Mouse (Mus musculus) forebrain, embryonic 10.5 days (tissue): ENCODE measurements around the gene Pitpnm3. TPM values are rescaled to one million over a fixed set of nuclear protein-coding genes. Genes with fewer than 3 reads are reported as not detected.

Source experiments
- DNase-seq: peaks from one replicate; pipeline ENCODE4 v3.0.0-alpha.2; 2017; ENCODE audit warnings: low spot score; ENCODE audit errors: extremely low spot score
- H3K27ac ChIP-seq: fragments of 300-500 bp; sonication (generic); 2 replicates; pipeline ENCODE4 v1.5.1; 2016; ENCODE audit warnings: mild to moderate bottlenecking
- H3K27me3 ChIP-seq: fragments of 300-500 bp; sonication (generic); 2 replicates; pipeline ENCODE4 v1.6.1; 2016; ENCODE audit warnings: mild to moderate bottlenecking; ENCODE audit not compliant: poor library complexity, severe bottlenecking
- H3K36me3 ChIP-seq: fragments of 300-500 bp; sonication (generic); replicated peaks from 2 replicates; pipeline ENCODE4 v1.6.1; 2016; ENCODE audit warnings: mild to moderate bottlenecking, moderate library complexity
- H3K4me1 ChIP-seq: fragments of 300-500 bp; sonication (generic); 2 replicates; pipeline ENCODE4 v1.6.1; 2016
- H3K4me3 ChIP-seq: fragments of 300-500 bp; sonication (generic); 2 replicates; pipeline ENCODE4 v1.5.1; 2016; ENCODE audit warnings: mild to moderate bottlenecking, moderate library complexity
- H3K9me3 ChIP-seq: fragments of 300-500 bp; sonication (generic); 2 replicates; pipeline ENCODE4 v1.6.1; 2016; ENCODE audit warnings: mild to moderate bottlenecking, moderate library complexity
- WGBS: fragments of 180-500 bp; shearing (Covaris S2); methylation state at CpG from one replicate; pipeline ENCODE4 v1.1.7; 2016; 5-methylcytosine and 5-hydroxymethylcytosine counted together
- polyA plus RNA-seq: library from polyadenylated mRNA; unstranded; fragments of >200 nt; fragmentation: Nextera tagmentation; extraction: Ambion mirVana; gene quantifications from 2 replicates; pipeline ENCODE4 v1.2.1, GENCODE M21; 2016

Gene Pitpnm3
- polyA plus RNA-seq, 1 experiment from 2014 or later = 0.04 TPM

DNA sequence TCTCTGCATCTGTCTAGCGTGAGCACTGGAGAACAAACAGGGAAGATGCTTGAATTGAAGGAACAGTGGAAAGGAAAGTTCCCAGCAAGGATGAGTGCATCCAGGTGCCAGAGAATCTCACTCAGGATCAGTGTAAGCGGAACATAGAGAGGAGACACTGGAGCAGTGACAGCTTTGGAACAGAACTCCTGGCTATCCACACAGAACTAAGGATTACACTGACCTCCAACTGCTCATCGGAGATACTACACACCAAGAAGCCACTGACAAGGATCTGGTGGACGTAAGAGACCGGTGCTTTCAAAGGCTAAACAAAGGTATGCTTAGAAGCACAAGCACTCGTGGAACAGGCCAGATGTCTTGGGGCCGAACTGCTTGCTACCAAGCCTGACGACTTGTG, 31.4 kb downstream of the Pitpnm3 start:
- Histone ChIP-seq H3K36me3 (no peaks in the 10 kb centered on the region), H3K27ac (peak overlapping the region; percentile 49; the same call in 1 of the 2 replicates)
- 74% methylated on average over 8 of the region's 8 CpGs for WGBS

DNA sequence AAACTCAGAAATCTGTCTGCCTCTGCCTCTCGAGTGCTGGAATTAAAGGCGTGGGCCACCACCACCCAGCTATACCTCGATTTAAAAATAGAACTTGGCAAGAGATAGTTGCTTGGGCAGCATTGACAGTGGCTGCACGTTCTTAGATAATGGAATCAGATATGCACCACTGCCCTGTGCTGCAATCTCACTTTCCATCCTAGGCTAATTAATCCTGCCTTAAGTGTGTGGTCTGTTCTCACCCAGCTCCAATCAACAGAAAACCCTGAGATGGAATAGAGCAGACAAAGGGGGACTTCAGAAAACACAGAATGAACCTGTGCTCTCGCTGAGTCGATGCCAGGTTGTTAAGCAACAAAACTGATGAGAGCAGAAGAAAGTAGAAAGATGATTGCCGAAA, 32.0 kb downstream of the Pitpnm3 start:
- WGBS = 61% methylated on average over 7 of the region's 7 CpGs
- DNase-seq = no peak
- Histone ChIP-seq H3K4me3 (no peak overlapping the region), H3K27me3 (no peaks in the 10 kb centered on the region), H3K36me3 (no peaks in the 10 kb centered on the region), H3K9me3 (peaks cover 3% of the 10 kb centered on the region; the same call in 1 of the 2 replicates), H3K27ac (peak overlapping the region; percentile 49; the same call in 1 of the 2 replicates), H3K4me1 (peaks cover 19% of the 10 kb centered on the region)

More for the DNA sequence above, 31.4 kb downstream of the Pitpnm3 start:
- peaks cover 3% of the 10 kb centered on the region; the same call in 1 of the 2 replicates for H3K9me3 ChIP-seq
- no peak for DNase-seq
- H3K4me1 ChIP-seq = peaks cover 19% of the 10 kb centered on the region
- H3K4me3 ChIP-seq = no peak overlapping the region
- H3K27me3 ChIP-seq = no peaks in the 10 kb centered on the region

DNA sequence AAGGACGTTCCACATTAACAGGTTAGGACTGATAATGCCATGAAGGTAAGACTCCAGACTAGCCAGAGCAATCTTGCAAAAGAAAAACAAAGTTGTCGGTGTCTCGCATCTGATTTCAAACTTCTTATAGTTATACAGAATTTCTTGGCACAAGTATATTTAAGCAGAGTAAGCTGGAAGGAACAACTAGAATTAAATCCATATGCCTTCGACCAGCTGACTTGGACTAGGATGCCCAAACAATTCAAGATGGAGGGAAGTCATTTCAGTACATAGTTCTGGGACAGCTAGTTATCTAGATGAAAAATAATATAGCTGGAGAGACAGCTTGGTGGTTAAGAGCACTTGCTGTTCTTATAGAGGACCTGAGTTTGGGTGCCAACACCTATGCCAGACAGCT, 34.6 kb downstream of the Pitpnm3 start:
- H3K4me1 ChIP-seq = peaks cover 18% of the 10 kb centered on the region
- H3K27ac ChIP-seq = no peak overlapping the region
- H3K27me3 ChIP-seq = no peaks in the 10 kb centered on the region
- no peak overlapping the region for H3K4me3 ChIP-seq
- no peak for DNase-seq
- H3K9me3 ChIP-seq = no peaks in the 10 kb centered on the region
- no peaks in the 10 kb centered on the region for H3K36me3 ChIP-seq
- WGBS = 95% methylated on average over 4 of the region's 4 CpGs

DNA sequence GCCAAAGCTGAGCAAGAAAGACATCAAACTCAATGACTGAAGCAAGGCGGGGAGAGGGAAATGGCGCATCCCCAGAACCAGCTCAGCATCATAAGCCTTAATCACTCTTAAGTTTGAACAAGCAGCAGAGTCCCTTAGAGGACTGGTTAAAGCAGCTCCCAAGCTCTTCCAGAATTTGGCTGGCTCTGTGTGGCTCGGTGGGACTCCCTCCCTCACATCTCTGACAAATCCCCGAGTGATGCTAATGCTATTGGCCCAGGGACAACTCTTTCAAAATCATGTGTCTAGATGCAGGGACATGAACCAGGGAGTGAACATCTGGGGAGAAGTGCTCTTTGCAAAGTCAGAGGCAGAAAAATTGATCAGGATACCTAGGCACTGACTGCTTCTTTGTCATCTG, 36.4 kb downstream of the Pitpnm3 start:
- 76% methylated on average over 4 of the region's 4 CpGs for WGBS
- no peak overlapping the region for H3K4me3 ChIP-seq
- H3K27ac ChIP-seq = no peak overlapping the region
- no peaks in the 10 kb centered on the region for H3K36me3 ChIP-seq
- DNase-seq = no peak
- H3K9me3 ChIP-seq = no peaks in the 10 kb centered on the region
- H3K27me3 ChIP-seq = no peaks in the 10 kb centered on the region
- peaks cover 25% of the 10 kb centered on the region for H3K4me1 ChIP-seq

DNA sequence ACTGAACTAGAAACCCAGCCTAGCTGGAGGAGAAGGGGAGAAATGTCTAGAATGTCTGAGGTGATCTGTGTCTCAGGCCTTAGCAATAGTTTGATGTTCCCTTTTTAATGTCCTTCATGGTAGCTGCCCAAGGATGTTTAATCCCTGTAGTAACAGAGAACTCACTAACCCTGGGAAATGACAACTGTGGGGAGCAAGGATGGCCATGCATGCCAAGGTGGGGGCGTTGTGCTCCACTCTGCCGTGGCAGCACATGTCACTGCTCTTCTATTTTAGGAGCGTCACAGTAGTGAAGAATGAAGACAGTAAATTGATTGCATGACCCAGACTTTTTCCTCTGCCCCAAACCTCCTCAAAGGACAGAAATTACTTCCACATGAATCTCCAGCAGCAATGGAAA, 37.6 kb downstream of the Pitpnm3 start:
- DNase-seq = no peak
- Histone ChIP-seq H3K4me1 (peaks cover 13% of the 10 kb centered on the region), H3K4me3 (no peak overlapping the region), H3K27me3 (no peaks in the 10 kb centered on the region), H3K9me3 (no peaks in the 10 kb centered on the region), H3K27ac (no peak overlapping the region), H3K36me3 (no peaks in the 10 kb centered on the region)
- 88% methylated on average over 3 of the region's 3 CpGs for WGBS

DNA sequence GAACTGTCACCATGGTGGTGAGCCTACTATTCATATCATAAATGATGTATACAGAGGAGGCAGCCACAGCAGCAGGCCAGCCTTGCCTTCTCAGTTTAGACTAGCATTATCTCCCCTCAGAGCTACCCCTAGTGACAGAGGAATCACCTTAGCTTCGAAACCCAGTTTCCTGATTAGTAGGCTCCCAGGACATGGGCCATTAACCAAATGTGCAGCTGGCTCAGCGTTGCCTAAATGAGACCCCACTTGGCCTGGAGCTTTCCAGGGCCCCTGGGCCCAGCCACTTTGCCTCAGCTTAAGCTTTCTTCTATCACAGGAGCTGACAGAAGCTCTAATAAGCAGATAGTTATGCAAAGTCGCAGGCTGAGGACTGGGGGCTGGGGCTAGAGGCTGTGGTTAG, 39.6 kb downstream of the Pitpnm3 start:
- no peaks in the 10 kb centered on the region for H3K36me3 ChIP-seq
- WGBS = 61% methylated on average over 3 of the region's 3 CpGs
- peaks cover 15% of the 10 kb centered on the region; the same call in 1 of the 2 replicates for H3K4me1 ChIP-seq
- no peaks in the 10 kb centered on the region for H3K9me3 ChIP-seq
- no peaks in the 10 kb centered on the region for H3K27me3 ChIP-seq
- H3K27ac ChIP-seq = no peak overlapping the region
- no peak for DNase-seq
- H3K4me3 ChIP-seq = no peak overlapping the region

DNA sequence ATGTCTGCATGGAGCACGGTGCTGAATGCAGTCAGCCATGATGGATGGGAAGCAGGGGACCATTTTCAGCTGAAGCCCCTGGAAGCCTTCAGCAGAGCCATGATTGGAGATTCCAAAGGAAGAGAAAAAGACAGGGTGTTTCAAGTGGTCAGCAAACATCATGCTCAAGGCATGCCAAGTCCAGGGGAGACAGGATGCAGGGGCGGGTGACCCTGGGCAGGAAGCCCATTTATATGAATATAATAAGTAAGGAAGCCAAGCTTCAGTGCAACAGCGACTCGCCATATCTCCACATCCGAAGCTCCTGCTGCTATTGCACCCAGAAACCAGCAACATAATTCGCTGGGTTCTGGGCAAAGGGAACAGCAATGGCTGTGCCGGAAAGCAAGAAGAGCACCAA, 41.1 kb downstream of the Pitpnm3 start:
- Histone ChIP-seq H3K9me3 (no peaks in the 10 kb centered on the region), H3K27me3 (no peaks in the 10 kb centered on the region), H3K4me1 (peaks cover 15% of the 10 kb centered on the region; the same call in 1 of the 2 replicates), H3K27ac (no peak overlapping the region), H3K4me3 (no peak overlapping the region), H3K36me3 (no peaks in the 10 kb centered on the region)
- no peak for DNase-seq
- 90% methylated on average over 7 of the region's 7 CpGs for WGBS

DNA sequence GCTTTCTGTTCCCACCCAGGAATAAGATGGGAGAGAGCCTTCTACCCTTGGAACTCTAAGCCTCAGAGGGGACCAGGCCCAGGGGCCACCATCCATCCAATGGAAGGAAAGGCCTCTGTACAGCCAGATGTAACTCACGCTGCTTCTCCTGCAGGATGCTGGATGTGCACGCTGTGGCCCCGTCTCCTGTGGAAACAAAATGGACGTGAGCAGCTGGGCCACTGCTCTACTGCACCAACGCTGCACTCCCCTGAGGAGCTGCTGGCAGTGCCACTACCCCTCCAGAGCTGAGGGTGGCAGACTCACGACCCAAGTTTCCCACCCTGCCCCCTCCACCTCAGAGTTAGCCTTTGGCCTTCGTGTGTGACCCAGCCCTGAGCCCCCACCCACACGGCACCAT, 43.2 kb downstream of the Pitpnm3 start:
- Histone ChIP-seq H3K36me3 (no peaks in the 10 kb centered on the region), H3K27ac (no peak overlapping the region), H3K27me3 (no peaks in the 10 kb centered on the region), H3K9me3 (no peaks in the 10 kb centered on the region), H3K4me3 (no peak overlapping the region), H3K4me1 (peaks cover 29% of the 10 kb centered on the region)
- no peak for DNase-seq
- 73% methylated on average over 8 of the region's 8 CpGs for WGBS

DNA sequence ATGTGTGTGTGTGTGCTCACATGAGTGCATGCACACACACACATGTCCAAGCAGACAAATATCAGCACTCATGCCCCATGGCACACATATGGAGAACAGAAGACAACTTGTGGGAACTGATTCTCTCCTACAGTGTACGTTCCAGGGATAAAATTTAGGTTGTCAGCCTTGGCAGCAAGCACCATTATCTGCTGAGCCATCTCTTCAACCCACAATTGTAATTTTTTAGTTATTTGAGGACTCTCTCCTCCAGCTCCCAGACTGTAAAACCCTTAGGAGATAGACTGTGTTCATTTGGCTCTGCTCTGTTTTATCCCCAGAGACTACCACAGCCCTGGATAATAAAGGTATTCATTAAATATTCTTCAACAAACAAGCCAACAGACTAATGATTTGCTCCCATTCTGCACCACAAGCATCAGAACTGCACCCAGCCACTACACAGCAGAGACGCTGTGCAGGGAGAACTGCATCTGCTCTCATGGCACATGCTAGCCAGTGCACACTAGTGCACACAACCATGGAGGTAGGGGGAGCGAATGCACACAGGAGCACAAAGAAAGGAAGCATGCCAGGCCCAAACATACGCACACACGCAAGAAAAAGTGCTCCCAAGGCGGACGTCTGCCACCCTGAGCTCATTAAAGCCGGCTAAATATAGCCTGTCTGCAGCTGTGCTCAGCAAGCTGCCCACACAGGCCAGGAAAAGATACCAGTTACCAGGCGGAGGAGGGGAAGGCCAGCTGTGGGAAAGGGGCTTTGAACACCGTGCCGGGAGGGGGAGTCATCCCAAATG, 49.1 kb downstream of the Pitpnm3 start:
- no peaks in the 10 kb centered on the region for H3K36me3 ChIP-seq
- peak overlapping the region; percentile 17; the same call in 1 of the 2 replicates for H3K27ac ChIP-seq
- no peak for DNase-seq
- H3K4me3 ChIP-seq = no peak overlapping the region
- no peaks in the 10 kb centered on the region for H3K9me3 ChIP-seq
- peaks cover 29% of the 10 kb centered on the region for H3K4me1 ChIP-seq
- no peaks in the 10 kb centered on the region for H3K27me3 ChIP-seq
- WGBS = 67% methylated on average over 11 of the region's 11 CpGs

DNA sequence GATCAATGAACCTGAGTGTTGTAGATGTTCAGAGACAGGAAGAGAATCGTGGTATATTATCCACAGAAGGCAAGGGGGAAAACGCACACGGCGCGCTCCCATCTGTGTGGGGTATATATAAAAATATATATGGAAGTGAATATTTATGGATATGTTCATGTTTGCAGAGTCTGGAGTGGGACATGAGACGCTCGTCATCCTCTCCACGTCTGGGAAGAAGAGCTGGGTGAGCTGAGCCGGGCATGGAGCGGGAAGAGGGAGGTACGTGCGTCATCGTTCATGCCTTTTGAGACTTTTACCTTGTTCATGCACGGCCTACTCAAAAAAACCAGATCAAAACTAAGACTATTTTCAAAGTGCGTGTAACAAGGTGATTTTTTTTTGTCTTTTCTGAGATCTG, 51.2 kb downstream of the Pitpnm3 start:
- Histone ChIP-seq H3K4me3 (no peak overlapping the region), H3K4me1 (peaks cover 35% of the 10 kb centered on the region), H3K36me3 (no peaks in the 10 kb centered on the region), H3K27me3 (no peaks in the 10 kb centered on the region), H3K9me3 (no peaks in the 10 kb centered on the region), H3K27ac (no peak overlapping the region)
- DNase-seq = no peak
- 93% methylated on average over 15 of the region's 15 CpGs for WGBS

DNA sequence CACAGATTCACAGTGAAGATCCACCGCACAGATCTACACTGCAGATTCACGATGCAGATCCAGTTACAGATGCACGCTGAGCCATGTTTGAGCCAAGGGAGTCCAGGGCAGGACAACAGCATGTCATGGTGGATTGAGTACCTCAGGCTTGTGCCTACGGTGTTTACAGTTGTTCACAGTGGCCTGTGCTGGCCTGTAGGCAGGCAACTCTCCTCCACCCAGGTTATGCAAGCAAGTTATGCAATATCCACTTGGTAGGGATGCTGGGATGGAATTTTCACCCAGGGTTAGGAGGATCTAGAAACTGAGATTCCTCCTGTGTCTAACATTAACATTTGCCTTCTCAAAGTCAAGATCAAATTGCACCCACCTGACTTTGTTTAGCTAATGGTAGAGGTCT, 53.0 kb downstream of the Pitpnm3 start:
- H3K9me3 ChIP-seq = no peaks in the 10 kb centered on the region
- H3K4me1 ChIP-seq = peaks cover 28% of the 10 kb centered on the region
- no peak for DNase-seq
- WGBS = 92% methylated on average over 4 of the region's 4 CpGs
- H3K27ac ChIP-seq = no peak overlapping the region
- H3K4me3 ChIP-seq = no peak overlapping the region
- no peaks in the 10 kb centered on the region for H3K27me3 ChIP-seq
- H3K36me3 ChIP-seq = no peaks in the 10 kb centered on the region

DNA sequence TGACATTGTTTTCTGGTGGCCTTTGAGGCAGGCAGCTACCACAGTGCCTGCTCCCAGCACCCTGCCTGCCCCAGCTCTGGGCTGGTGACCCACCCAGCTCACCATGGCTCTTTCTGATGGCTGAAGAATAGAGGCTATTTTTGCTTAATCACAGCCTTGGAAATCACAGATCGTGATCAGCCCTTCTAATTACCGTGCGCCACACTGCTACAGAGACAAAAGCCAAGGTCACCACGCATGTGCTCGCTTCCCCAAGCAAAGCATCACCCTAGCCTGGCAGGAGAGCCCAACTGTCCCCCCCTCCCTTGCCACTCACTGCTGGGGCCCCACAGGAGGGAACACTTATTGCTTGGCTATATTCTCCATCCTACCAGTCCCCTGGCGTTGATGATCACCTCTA, 55.1 kb downstream of the Pitpnm3 start:
- H3K27ac ChIP-seq = peak overlapping the region; percentile 53
- H3K9me3 ChIP-seq = no peaks in the 10 kb centered on the region
- H3K4me1 ChIP-seq = peaks cover 15% of the 10 kb centered on the region
- H3K36me3 ChIP-seq = no peaks in the 10 kb centered on the region
- H3K27me3 ChIP-seq = no peaks in the 10 kb centered on the region
- WGBS = 83% methylated on average over 6 of the region's 6 CpGs
- DNase-seq = no peak
- no peak overlapping the region for H3K4me3 ChIP-seq

DNA sequence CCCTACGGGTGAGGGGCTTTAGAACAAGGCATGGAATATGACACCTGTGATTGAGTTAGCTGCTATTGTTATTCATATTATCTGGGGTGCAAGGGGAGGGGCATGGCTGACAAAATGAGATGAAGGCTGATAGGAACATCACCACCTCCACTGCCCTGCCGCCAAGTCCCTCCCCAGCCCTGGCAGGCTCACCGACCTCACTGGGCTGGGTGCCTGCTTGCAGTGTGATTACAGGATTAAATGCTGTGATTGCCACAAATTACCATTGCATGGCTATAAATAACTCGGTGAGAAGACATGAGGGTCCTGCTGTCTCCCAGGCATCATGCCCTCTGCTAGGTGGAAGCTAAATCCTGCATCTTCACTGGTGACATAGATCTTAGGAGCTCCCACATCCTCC, 56.9 kb downstream of the Pitpnm3 start:
- H3K27me3 ChIP-seq = no peaks in the 10 kb centered on the region
- WGBS = 53% methylated on average over 4 of the region's 4 CpGs
- H3K36me3 ChIP-seq = no peaks in the 10 kb centered on the region
- H3K4me3 ChIP-seq = no peak overlapping the region
- H3K4me1 ChIP-seq = peaks cover 11% of the 10 kb centered on the region
- H3K9me3 ChIP-seq = no peaks in the 10 kb centered on the region
- no peak overlapping the region for H3K27ac ChIP-seq
- DNase-seq = no peak
